Mouse (Mus musculus) brain, embryonic 14.5 days (tissue): Measurements from ENCODE around the gene Dapk2.

Source experiments
- CTCF ChIP-seq: fragments of 200-500 bp; IDR thresholded peaks from 2 replicates; pipeline ENCODE4 v1.5.1; 2012; ENCODE audit warnings: inconsistent platforms, mild to moderate bottlenecking, moderate library complexity, borderline replicate concordance; ENCODE audit not compliant: insufficient read depth, insufficient read length; ENCODE audit errors: extremely low read depth
- POLR2A ChIP-seq: fragments of 200-500 bp; IDR thresholded peaks from 2 replicates; pipeline ENCODE4 v1.6.1; 2012; ENCODE audit warnings: mild to moderate bottlenecking, inconsistent platforms, borderline replicate concordance; ENCODE audit not compliant: poor library complexity, insufficient read depth, insufficient read length, severe bottlenecking; ENCODE audit errors: extremely low read depth

DNA sequence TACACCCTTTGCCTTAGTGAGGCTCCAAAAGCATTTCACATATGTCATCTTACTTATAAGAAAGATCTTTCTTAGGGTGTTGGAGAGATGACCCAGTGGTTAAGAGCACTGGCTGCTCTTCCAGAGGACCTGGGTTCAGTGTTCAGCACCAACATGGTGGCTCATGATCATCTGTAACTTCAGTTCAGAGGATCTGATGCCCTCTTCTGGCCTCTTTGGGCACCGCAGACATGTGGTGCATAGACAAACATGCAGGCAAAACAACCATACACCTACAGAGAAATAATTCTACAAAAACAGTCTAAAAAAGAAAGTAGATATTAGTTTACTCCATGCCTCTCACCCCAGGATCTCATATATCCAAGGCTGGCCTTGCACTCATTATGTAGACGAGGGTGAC lies 2.1 kb downstream of the Dapk2 start:
- TF ChIP-seq POLR2A (no peak), CTCF (no peak)
